Mouse (Mus musculus) left cerebral cortex, adult 2 months (tissue): ENCODE results near the gene Tube1. TPM values are rescaled to one million over a fixed set of nuclear protein-coding genes. Genes with fewer than 3 reads are reported as not detected.

ENCODE experiments used
- DNase-seq, 2 experiments: peaks; one replicate each; pipeline ENCODE4 v3.0.0; 2021 to 2022; ENCODE audit warnings: low spot score in 2 of 2, mixed read lengths in 1 of 2; ENCODE audit errors: extremely low spot score in 1 of 2
- H3K27ac ChIP-seq: fragments of 200-600 bp; 2 replicates; pipeline ENCODE4 v1.8.1; 2022
- H3K4me3 ChIP-seq: fragments of 200-600 bp; 2 replicates; pipeline ENCODE4 v1.8.1; 2022
- CTCF ChIP-seq: fragments of 200-600 bp; IDR thresholded peaks from 2 replicates; pipeline ENCODE4 v1.8.1; 2022; ENCODE audit warnings: antibody characterized with exemption, mild to moderate bottlenecking, moderate library complexity
- intact Hi-C: fragments of 180-260 bp; cut with DNase I; formaldehyde crosslinking; loops from one replicate; pipeline ENCODE4 v1.15.1; 2025
- long read RNA-seq, 2 experiments: library from polyadenylated mRNA; stranded (forward); transcript quantifications; one replicate each; pipeline ENCODE4 v2.0.0; 2021; ENCODE audit warnings: borderline mapping rate in 2 of 2
- total RNA-seq, 2 experiments: library from RNA; stranded (reverse); gene quantifications; 2 replicates each; pipeline ENCODE4 v1.2.3; 2021

The Tube1 gene
- total RNA-seq, result 1 to 10 TPM; 2.8 to 3.5 TPM
- long read RNA-seq, experiment 1, partial matches to known transcripts, result 0 of 2 reads
- long read RNA-seq, experiment 1, other reads (novel, unspliced or antisense), result 1 of 2 reads
- long read RNA-seq, experiment 2, partial matches to known transcripts, result 0 of 3 reads
- long read RNA-seq, experiment 2, other reads (novel, unspliced or antisense), result 1 of 3 reads

DNA sequence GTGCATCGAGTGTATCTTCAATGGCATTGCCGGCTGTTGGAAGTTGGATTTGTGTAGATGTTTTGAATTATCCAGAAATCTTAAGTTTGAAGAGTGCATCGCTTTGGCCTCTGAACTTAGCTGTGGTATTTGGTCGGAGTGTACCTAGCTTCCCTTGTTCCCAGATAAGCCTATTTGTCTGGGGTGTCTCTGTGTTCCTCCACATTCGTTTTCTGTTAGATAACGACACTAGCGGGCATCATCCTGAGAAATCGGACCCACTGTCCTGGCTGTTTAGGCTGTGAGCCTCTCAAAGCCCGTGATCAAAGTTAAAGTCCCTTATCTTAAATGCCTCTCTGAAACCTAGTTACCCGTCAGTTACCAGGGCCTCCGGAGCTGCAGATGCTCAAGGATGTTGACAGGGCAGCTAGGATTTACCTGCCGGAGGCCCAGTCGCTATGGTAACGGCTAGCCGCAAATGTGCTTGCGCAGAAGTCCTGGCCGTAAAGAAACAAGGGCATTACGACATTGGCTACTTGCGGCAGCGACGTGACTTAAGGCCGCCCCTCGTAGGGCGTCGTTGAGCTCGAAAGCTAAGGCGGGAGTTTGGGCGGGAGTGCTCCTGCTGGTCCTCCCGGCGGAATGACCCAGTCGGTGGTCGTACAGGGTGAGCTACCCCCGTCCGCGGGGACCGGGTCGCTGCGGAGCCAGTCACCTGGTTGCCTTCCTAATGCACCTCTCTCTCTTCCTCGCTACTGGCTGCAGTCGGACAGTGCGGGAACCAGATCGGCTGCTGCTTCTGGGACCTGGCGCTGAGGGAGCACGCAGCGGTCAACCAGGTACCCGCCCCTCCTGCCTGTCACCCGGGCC, at the start of gene Tube1, which contains the start of gene Fam229b:
Tube1 (plus strand) TSS at position 515 of the 849 bp plus-strand sequence.
Fam229b (minus strand) TSS at position 453 of the 849 bp plus-strand sequence.
- peak within 1 kb of the TSS; percentile 77 for H3K4me3 ChIP-seq
- H3K27ac ChIP-seq, result peak within 1 kb of the TSS; percentile 82
- DNase-seq, result peak; percentile 92 to 93
- TF ChIP-seq CTCF, result no peak; the same call in 1 of the 2 replicates
- intact Hi-C loops, result no loop called here

GRCm38 (mm10) chr10:39096981-39097380, 36.8 kb upstream of the Tube1 start:
- H3K4me3 ChIP-seq, result no peak overlapping the region
- intact Hi-C loops, result no loop called here
- H3K27ac ChIP-seq, result no peak overlapping the region
- peak in 1 of 2 experiments; percentile 30 for DNase-seq
- TF ChIP-seq CTCF, result peak; percentile 68

- H3K4me3 ChIP-seq, result no peak overlapping the region
- no peak overlapping the region for H3K27ac ChIP-seq
- DNase-seq, result no peak
- TF ChIP-seq CTCF, result no peak
- intact Hi-C loops, result no loop called here
Measured at GRCm38 (mm10) chr10:39098746-39099145, 35.0 kb upstream of the Tube1 start.

DNA sequence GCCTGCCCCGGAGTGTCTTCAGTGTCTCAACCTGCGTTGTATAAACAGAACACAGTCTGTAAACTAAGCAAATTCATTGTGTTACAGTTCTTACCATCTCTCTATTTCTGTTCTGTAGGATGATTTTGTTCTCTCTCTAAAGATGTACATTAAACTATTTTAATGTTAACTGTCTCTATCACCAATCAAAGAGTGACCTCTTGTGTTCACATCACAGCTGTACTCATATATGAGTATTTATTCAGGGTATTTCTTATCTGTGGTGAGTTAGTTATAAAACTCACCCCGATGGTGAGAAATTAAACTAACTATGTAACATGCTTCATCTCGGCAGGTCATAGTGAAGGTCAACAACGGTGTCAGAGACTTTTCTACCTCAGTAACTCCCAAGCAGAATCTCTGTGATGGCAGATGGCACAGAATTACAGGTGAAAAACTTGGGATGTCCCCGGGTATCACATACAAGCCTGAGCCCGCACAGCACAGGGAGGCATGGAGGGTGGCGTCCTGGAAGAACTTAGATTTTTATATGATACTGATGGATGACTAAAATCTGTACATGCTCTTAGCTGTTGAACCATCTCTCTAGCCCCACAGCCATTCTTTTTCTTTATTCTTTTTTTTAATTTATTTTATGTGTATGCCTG, 28.9 kb upstream of the Tube1 start:
- H3K4me3 ChIP-seq, result no peak overlapping the region
- DNase-seq, result no peak
- H3K27ac ChIP-seq, result no peak overlapping the region
- intact Hi-C loops, result no loop called here
- peak; percentile 11 for TF ChIP-seq CTCF

DNA sequence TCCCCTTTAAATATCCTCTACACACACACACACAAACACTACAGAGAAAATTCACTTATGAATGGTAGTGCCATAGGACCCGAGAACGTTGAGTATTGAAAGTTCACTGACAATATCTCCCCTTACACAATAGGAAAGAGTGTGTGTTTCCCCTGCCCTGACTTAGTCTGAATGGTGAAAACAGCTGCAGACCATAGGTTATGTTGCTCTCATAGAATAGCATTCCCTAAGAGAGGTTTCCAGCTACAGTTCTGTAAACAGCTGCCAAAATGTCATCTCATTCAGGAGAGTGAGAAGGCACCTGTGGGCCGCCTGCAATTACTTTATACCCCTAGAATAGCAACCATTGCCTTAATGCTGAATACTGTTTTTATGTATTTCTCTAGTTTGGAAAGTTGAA, 27.4 kb upstream of the Tube1 start:
- Histone ChIP-seq H3K4me3 (no peak overlapping the region), H3K27ac (no peak overlapping the region)
- DNase-seq, result no peak
- intact Hi-C loops, result no loop called here
- TF ChIP-seq CTCF, result no peak

GRCm38 (mm10) chr10:39106935-39107334, 26.8 kb upstream of the Tube1 start:
- no peak for TF ChIP-seq CTCF
- H3K27ac ChIP-seq, result no peak overlapping the region
- H3K4me3 ChIP-seq, result no peak overlapping the region
- intact Hi-C loops, result no loop called here
- DNase-seq, result no peak

- Histone ChIP-seq H3K4me3 (no peak overlapping the region), H3K27ac (no peak overlapping the region)
- intact Hi-C loops, result no loop called here
- no peak for TF ChIP-seq CTCF
- DNase-seq, result no peak
Measured at GRCm38 (mm10) chr10:39108837-39109488, 24.8 kb upstream of the Tube1 start.

- Histone ChIP-seq H3K27ac (no peak overlapping the region), H3K4me3 (no peak overlapping the region)
- no peak for TF ChIP-seq CTCF
- intact Hi-C loops, result no loop called here
- DNase-seq, result no peak
Measured at GRCm38 (mm10) chr10:39109489-39109874, 24.3 kb upstream of the Tube1 start.

- intact Hi-C loops, result no loop called here
Measured at GRCm38 (mm10) chr10:39121412-39121811, 12.4 kb upstream of the Tube1 start.

GRCm38 (mm10) chr10:39137766-39138165, 4.0 kb downstream of the Tube1 start:
- no peak for DNase-seq
- intact Hi-C loops, result no loop called here
- no peak overlapping the region for H3K4me3 ChIP-seq
- no peak for TF ChIP-seq CTCF
- no peak overlapping the region for H3K27ac ChIP-seq

More at GRCm38 (mm10) chr10:39121412-39121811, 12.4 kb upstream of the Tube1 start:
- peak; percentile 50 for TF ChIP-seq CTCF
- no peak overlapping the region for H3K4me3 ChIP-seq
- no peak overlapping the region for H3K27ac ChIP-seq
- no peak for DNase-seq

GRCm38 (mm10) chr10:39138761-39139160, 5.0 kb downstream of the Tube1 start:
- intact Hi-C loops, result no loop called here
- TF ChIP-seq CTCF, result no peak
- H3K4me3 ChIP-seq, result no peak overlapping the region
- H3K27ac ChIP-seq, result no peak overlapping the region
- no peak for DNase-seq

DNA sequence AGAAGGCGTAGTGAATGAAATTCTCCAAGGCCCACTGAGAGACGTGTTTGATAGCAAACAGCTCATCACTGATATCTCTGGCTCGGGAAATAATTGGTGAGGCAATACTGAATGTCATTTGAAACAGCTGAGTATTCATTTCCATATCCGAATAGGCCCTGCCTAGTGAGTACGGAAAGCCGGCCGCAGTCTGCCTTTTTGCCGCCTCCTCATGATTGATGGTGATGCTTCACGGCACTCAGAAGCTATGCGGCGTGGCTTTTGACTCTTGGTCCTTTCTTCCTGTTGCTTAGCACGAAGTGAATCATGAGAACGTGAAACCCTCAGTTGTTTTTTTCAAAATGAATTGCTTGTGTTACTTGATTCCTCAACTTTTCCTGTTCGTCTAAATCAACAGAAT, 7.1 kb downstream of the Tube1 start:
- TF ChIP-seq CTCF, result no peak
- Histone ChIP-seq H3K4me3 (no peak overlapping the region), H3K27ac (no peak overlapping the region)
- intact Hi-C loops, result no loop called here
- DNase-seq, result no peak
